Mouse (Mus musculus) limb, embryonic 11.5 days (tissue): ENCODE data around the gene Slc25a47. TPM values are rescaled to one million over a fixed set of nuclear protein-coding genes. Genes with fewer than 3 reads are reported as not detected.

ENCODE experiments used
- ATAC-seq: fragments of 200-750 bp; cut with Nextera tagmentation; 2 replicates; pipeline ENCODE4 v1.8.0; 2017; ENCODE audit warnings: low read depth; ENCODE audit not compliant: insufficient number of reproducible peaks, low FRiP score, low TSS enrichment
- DNase-seq: peaks from one replicate; pipeline ENCODE4 v3.0.0-alpha.2; 2015; ENCODE audit warnings: low spot score
- H3K27ac ChIP-seq: fragments of 300-500 bp; sonication (generic); replicated peaks from 2 replicates; pipeline ENCODE4 v1.5.1; 2014; ENCODE audit warnings: low read depth, mild to moderate bottlenecking, low read length
- H3K27me3 ChIP-seq: fragments of 300-500 bp; sonication (generic); 2 replicates; pipeline ENCODE4 v1.6.1; 2014; ENCODE audit warnings: mild to moderate bottlenecking, low read length, mixed read lengths; ENCODE audit not compliant: control insufficient read depth, insufficient read depth
- H3K36me3 ChIP-seq: fragments of 300-500 bp; sonication (generic); 2 replicates; pipeline ENCODE4 v1.6.1; 2014; ENCODE audit warnings: mild to moderate bottlenecking, low read length, moderate library complexity, mixed read lengths; ENCODE audit not compliant: control insufficient read depth, insufficient read depth
- H3K4me1 ChIP-seq: fragments of 300-500 bp; sonication (generic); 2 replicates; pipeline ENCODE4 v1.6.1; 2014; ENCODE audit warnings: low read length, mixed read lengths; ENCODE audit not compliant: control insufficient read depth, insufficient read depth
- H3K4me2 ChIP-seq: fragments of 300-500 bp; sonication (generic); 2 replicates; pipeline ENCODE4 v1.6.1; 2014; ENCODE audit warnings: low read depth, mild to moderate bottlenecking, moderate library complexity; ENCODE audit not compliant: severe bottlenecking
- H3K4me3 ChIP-seq: fragments of 300-500 bp; sonication (generic); 2 replicates; pipeline ENCODE4 v1.5.1; 2014; ENCODE audit warnings: low read depth, low read length
- H3K9ac ChIP-seq: fragments of 300-500 bp; sonication (generic); 2 replicates; pipeline ENCODE4 v1.6.1; 2014; ENCODE audit warnings: mild to moderate bottlenecking, low read length
- H3K9me3 ChIP-seq: fragments of 300-500 bp; sonication (generic); 2 replicates; pipeline ENCODE4 v1.6.1; 2016; ENCODE audit warnings: low read length; ENCODE audit not compliant: control insufficient read depth
- WGBS: fragments of 180-500 bp; shearing (Covaris S2); extraction: QIAGEN DNeasy Blood & Tissue Kit; methylation state at CpG from one replicate; pipeline ENCODE4 v1.1.7; 2014; 5-methylcytosine and 5-hydroxymethylcytosine counted together
- microRNA counts: library from miRNA; unstranded; fragments of <30 nt; microRNA quantifications from one replicate; lab custom pipeline; 2016
- microRNA-seq: library from miRNA; unstranded; fragments of <30 nt; microRNA quantifications from one replicate; pipeline ENCODE4, GENCODE M21; 2016
- polyA plus RNA-seq: library from polyadenylated mRNA; unstranded; fragments of >200 nt; fragmentation: Nextera tagmentation; extraction: Ambion mirVana; gene quantifications from 2 replicates; pipeline ENCODE4 v1.2.1, GENCODE M21; 2014

Slc25a47 gene
- polyA plus RNA-seq, 1 experiment from 2014 or later, result 18.2 TPM

DNA sequence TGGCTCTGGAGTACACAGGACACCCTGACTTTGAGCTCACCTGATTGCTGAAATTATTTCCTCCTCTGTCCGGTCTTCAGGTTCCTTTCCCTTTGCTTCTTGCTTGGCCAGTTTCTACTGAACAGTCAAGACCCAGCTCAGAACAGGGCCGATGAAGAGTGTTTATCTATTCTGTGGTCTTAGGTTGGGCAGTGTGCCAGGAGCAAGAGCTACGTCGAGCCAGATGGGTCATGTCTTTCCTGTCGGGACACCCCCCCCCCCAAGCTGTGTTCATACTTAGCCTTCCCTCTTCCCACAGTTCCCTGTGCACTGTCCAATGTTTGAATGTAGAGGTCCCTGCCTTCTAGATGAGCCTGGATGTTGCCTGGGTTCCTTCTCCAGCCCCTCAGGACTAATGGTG, 65.5 kb downstream of the Slc25a47 start:
- no peaks in the 10 kb centered on the region for H3K27me3 ChIP-seq
- H3K4me3 ChIP-seq, result no peak overlapping the region
- ATAC-seq (no peak), DNase-seq (no peak)
- H3K9ac ChIP-seq, result no peak overlapping the region
- no peaks in the 10 kb centered on the region for H3K9me3 ChIP-seq
- 89% methylated on average over 5 of the region's 5 CpGs for WGBS
- H3K4me2 ChIP-seq, result no peak overlapping the region
- no peak overlapping the region for H3K27ac ChIP-seq
- no peaks in the 10 kb centered on the region for H3K36me3 ChIP-seq
- peaks cover 3% of the 10 kb centered on the region; the same call in 1 of the 2 replicates for H3K4me1 ChIP-seq

DNA sequence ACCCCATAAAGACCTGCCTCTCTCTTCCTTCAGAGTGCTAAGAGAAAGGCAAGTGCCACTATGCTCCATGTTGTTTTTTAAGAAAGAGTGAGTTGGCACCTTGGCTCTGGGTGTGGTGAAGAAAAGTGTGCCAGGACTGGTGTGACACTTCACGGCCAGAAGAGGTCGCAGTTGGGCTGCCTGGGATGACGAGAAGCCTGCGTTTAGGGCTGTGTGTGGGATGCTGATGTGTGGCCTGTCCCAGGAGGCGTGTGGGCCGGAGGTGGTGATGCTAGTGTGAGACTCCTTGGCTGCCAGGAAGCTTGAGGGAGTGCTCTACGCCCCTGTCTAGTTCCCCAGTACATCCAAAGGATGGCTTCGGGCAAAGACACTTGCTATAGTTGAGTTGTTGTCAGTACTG, 67.1 kb downstream of the Slc25a47 start:
- H3K4me2 ChIP-seq, result no peak overlapping the region
- 17% methylated on average over 8 of the region's 8 CpGs for WGBS
- H3K27ac ChIP-seq, result no peak overlapping the region
- ATAC-seq (no peak), DNase-seq (peak; percentile 77)
- H3K4me1 ChIP-seq, result peaks cover 3% of the 10 kb centered on the region; the same call in 1 of the 2 replicates
- no peaks in the 10 kb centered on the region for H3K9me3 ChIP-seq
- H3K4me3 ChIP-seq, result no peak overlapping the region
- no peaks in the 10 kb centered on the region for H3K36me3 ChIP-seq
- H3K27me3 ChIP-seq, result no peaks in the 10 kb centered on the region
- no peak overlapping the region for H3K9ac ChIP-seq

DNA sequence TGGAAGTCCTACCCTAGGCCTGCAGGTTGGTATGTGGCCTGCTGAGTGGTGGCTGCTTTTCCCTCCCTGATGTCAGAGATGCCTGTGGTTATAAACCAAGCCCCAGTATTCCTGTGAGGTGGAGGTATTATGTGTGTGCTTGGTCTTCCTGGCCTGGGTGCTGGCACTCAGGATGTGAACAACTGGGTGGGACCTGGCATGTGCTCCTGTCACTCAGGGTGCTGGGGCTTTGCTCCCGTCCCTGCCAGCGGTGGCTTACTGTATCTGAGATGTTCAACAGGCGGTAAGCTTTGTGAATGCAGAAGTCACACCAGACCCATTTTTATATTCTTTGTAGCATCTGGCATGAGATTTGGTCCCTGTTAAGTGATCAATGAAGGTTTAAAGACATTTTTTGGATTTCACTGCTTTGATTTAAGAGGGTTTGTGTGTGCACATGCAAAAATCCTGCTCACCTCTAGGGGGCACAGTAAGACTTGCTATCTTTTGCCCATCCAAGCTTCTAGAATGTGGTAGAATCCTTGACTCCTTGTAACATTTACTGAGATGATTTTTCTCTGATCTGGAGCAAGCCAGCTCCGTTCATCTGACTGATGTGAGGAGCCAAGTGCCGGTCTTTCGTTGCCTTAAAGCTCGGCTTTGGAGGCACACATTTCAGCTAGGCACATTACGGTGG, 67.9 kb downstream of the Slc25a47 start:
- no peak overlapping the region for H3K4me3 ChIP-seq
- H3K9me3 ChIP-seq, result no peaks in the 10 kb centered on the region
- H3K36me3 ChIP-seq, result no peaks in the 10 kb centered on the region
- peak; percentile 74 for DNase-seq
- no peak for ATAC-seq
- peaks cover 3% of the 10 kb centered on the region; the same call in 1 of the 2 replicates for H3K4me1 ChIP-seq
- WGBS, result 88% methylated on average over 8 of the region's 8 CpGs
- no peak overlapping the region for H3K4me2 ChIP-seq
- no peak overlapping the region for H3K9ac ChIP-seq
- no peak overlapping the region for H3K27ac ChIP-seq
- no peaks in the 10 kb centered on the region for H3K27me3 ChIP-seq

DNA sequence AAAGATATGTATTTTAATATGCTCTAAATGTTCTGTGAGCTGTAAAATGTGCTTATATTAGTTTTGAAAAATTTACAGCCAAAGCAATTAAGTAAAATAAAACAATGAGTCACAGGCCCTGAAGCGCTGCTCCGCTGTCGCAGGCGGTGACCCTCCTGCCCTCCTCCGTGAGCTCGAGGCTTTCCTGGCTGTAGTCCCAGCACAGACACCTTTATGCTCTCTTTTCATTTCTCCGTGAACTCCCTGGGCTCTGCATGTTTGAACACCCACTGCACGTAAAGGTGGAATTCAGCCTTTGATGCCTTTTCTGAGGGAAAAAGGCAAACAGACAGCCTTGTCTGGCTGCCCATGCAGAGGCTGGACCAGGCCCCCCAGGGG, 68.4 kb downstream of the Slc25a47 start:
- Histone ChIP-seq H3K27me3 (no peaks in the 10 kb centered on the region), H3K4me2 (no peak overlapping the region), H3K9ac (no peak overlapping the region), H3K27ac (no peak overlapping the region), H3K4me1 (peaks cover 6% of the 10 kb centered on the region; the same call in 1 of the 2 replicates), H3K9me3 (no peaks in the 10 kb centered on the region), H3K36me3 (no peaks in the 10 kb centered on the region), H3K4me3 (no peak overlapping the region)
- WGBS, result 56% methylated on average over 8 of the region's 8 CpGs
- ATAC-seq (no peak), DNase-seq (no peak)

DNA sequence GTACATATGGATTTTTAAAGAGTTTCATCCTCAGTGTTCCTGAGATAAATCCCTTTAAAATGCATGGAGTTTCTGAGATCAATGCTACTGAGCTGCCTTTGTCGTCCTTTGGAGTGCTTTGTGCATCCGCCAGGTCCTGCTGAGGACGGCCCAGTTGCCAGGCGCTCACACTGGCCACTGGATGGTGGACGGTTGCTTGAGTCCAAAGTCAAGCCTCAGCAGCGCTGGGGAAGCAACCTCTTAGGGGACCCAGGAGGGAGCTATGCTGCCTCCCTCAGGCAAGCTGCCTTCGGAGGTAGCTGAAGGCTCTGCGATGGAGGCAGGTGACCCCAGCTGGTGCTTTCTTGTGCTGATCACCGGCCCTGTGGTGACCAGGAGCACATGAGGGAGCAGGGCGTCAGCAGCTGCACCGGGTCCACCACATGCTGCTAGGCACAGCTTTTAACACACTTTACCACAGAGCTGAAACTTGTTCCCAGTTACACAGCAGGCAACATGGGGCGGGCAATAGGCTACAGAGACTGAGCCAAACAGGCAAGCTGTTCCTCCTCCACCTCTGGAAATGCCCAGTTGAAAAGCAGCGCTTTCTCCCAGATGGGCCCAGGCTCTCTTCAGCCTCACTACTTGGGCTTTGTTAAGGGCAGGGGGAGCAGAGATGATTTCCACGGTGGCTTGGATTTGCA, 69.9 kb downstream of the Slc25a47 start:
- H3K4me2 ChIP-seq, result no peak overlapping the region
- ATAC-seq, result no peak
- H3K36me3 ChIP-seq, result no peaks in the 10 kb centered on the region
- no peak overlapping the region for H3K9ac ChIP-seq
- no peaks in the 10 kb centered on the region for H3K9me3 ChIP-seq
- H3K27me3 ChIP-seq, result no peaks in the 10 kb centered on the region
- H3K4me1 ChIP-seq, result peaks cover 6% of the 10 kb centered on the region; the same call in 1 of the 2 replicates
- 50% methylated on average over 14 of the region's 14 CpGs for WGBS
- H3K27ac ChIP-seq, result no peak overlapping the region
- no peak for DNase-seq
- H3K4me3 ChIP-seq, result no peak overlapping the region

DNA sequence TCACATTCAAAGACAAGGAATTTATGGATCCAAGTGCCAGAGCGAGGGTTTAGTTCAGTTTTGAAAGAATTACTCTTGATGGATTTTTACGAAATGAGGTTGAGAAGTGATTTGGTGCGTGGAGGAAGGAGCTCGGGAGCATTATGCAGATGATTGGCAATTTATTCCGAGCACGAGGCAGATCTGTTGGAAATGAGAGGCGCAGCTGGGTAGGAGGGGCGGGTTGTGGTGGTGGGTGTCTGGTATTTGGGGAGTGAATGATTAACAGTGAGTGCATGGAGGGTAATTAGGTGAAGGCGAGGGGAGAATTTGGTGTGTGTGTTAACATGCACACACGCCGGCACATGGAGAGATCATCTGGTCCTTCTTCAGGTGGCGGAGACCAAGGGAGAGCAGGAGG, 70.6 kb downstream of the Slc25a47 start:
- ATAC-seq (no peak), DNase-seq (no peak)
- no peak overlapping the region for H3K4me3 ChIP-seq
- H3K9me3 ChIP-seq, result no peaks in the 10 kb centered on the region
- H3K9ac ChIP-seq, result no peak overlapping the region
- no peak overlapping the region for H3K4me2 ChIP-seq
- WGBS, result 66% methylated on average over 12 of the region's 12 CpGs
- peaks cover 6% of the 10 kb centered on the region; the same call in 1 of the 2 replicates for H3K4me1 ChIP-seq
- no peaks in the 10 kb centered on the region for H3K36me3 ChIP-seq
- no peaks in the 10 kb centered on the region for H3K27me3 ChIP-seq
- H3K27ac ChIP-seq, result no peak overlapping the region

MicroRNAs within 50 kb of the gene (microRNA counts, 519-probe panel; counts per million panel counts)
- microRNA mmu-miR-345-3p (lab: Ali Mortazavi, UCI) (not detected), microRNA mmu-miR-345-5p (lab: Ali Mortazavi, UCI) (3,445 counts per million, percentile 45 among the panel's probes with 10 or more counts)

Small RNA genes within 50 kb of the gene (microRNA-seq; reads per million reads assigned to microRNA genes)
- gene Mir345, result 172 reads per million, percentile 56 among the genes with 10 or more reads in this experiment

Other genes starting within 250 kb of the Slc25a47 start
- 1.6 and 1.9 TPM in 2 replicates for gene Degs2, start 133.7 kb upstream of the Slc25a47 start, polyA plus RNA-seq
- gene Yy1, start 43.1 kb upstream of the Slc25a47 start, polyA plus RNA-seq, result 20.0 and 21.7 TPM in 2 replicates
- gene Slc25a29, start 163 bp upstream of the Slc25a47 start, polyA plus RNA-seq, result 10.9 and 11.7 TPM in 2 replicates
- gene Wdr25, start 57.6 kb downstream of the Slc25a47 start, polyA plus RNA-seq, result 4.9 and 7.0 TPM in 2 replicates
- gene Wars, start 58.1 kb downstream of the Slc25a47 start, polyA plus RNA-seq, result 117 and 123 TPM in 2 replicates
- 3.3 and 4.4 TPM in 2 replicates for gene Begain, start 232.2 kb downstream of the Slc25a47 start, polyA plus RNA-seq